Mouse (Mus musculus) MEL-GATA-1-ER (cell line): ENCODE data around the gene Kif5a.
A peak's percentile ranks its signal among the peaks of the same experiment; 100 is the strongest.

Experiments
- DNase-seq: peaks from one replicate; pipeline ENCODE4 v3.0.0-alpha.2; 2012; ENCODE audit warnings: low read depth; ENCODE audit errors: extremely low read depth

Kif5a gene

DNA sequence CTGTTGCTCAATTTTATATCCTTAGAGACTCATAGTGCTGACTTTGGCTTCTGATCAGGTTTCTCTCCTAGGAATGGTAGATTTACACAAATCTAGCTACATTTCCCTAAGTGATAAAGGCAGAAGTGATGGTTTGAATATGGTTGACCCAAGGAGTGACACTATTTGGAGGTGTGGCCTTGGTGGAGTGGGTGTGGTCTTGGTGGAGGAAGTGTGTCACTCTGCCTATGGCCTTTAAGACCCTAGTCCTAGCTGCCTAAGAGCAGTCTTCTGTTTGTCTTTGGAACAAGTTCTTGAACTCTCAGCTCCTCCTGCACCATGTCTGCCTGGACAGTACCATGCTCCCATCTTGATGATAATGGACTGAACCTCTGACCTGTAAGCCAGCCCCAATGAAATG, 46.0 kb downstream of the Kif5a start:
- no peak for DNase-seq

DNA sequence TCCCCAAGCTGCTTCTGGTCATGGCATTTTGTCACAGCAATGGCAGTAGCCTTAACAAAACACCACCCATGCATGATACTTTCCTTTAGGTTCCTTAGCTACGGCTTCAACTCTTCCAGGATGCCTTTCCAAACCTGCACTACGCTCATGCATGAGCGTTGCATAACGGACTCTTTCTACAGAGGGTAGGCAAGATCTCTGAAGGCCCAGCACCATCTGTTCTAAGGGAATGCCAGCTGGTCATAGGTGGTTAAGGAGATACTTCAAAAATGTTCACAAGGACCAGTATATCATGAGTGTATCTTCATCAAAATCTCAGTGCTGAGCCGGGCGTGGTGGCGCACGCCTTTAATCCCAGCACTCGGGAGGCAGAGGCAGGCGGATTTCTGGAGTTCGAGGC, 46.7 kb downstream of the Kif5a start:
- DNase-seq, result no peak

GRCm38 (mm10) chr10:127214422-127214803, 48.7 kb downstream of the Kif5a start:
- no peak for DNase-seq

DNA sequence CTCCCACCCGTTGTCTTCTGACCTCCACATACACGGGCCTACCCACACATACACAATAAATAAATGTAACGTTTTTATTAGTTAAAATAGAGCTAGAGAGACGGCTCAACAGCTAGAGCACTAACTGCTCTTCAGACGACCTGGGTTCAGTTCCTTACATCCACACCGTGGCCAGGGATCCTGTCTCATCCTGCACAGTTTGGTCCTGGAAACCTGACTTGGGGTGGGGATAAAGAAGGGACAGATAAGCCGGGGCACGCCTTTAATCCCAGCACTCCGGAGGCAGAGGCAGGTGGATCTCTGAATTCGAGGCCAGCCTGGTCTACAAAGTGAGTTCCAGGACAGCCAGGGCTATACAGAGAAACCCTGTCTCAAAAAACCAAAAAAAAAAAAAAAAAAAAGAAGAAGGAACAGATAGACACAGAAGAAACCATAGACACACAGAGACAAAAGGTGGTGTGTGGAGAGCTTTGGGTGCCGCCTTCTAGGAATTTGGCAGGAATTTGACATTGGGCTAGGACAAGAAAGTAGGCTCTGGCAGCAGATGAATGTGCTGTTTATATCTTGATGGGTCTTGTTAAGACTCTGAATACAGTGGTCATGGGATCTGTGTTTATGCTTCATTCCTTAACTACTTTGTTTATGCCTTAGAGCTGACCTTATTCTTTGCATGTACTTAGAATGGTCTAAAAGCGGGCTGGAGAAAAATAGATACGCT, 49.3 kb downstream of the Kif5a start:
- no peak for DNase-seq

GRCm38 (mm10) chr10:127213272-127213671, 49.9 kb downstream of the Kif5a start:
- DNase-seq, result no peak

GRCm38 (mm10) chr10:127211414-127211854, 51.7 kb downstream of the Kif5a start, which contains the start of gene Pip4k2c:
Gene Pip4k2c (minus strand): TSS chr10:127211585.
- no peak for DNase-seq

- no peak for DNase-seq
Measured at GRCm38 (mm10) chr10:127210961-127211405, 52.2 kb downstream of the Kif5a start.

GRCm38 (mm10) chr10:127209928-127210570, 53.1 kb downstream of the Kif5a start:
- no peak for DNase-seq

DNA sequence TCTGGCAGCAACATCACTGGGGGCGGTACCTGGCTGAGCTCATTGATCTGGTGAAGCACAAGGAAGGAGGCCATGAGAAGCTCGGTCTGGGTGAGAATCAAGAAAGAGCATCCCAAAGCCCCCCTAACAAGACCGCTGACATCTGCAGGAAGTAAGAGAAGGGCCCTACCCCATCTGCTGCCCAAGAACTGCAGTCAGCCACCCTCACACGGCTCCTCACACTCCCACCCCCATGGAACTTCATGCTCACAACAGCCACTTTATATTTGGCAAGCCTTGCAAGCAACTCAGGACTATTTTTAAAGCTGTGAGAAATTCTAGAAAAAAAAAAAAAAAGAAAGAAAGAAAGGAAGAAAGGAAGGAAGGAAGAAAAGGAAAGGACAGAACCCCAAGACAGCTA, 54.2 kb downstream of the Kif5a start:
- DNase-seq, result no peak

DNA sequence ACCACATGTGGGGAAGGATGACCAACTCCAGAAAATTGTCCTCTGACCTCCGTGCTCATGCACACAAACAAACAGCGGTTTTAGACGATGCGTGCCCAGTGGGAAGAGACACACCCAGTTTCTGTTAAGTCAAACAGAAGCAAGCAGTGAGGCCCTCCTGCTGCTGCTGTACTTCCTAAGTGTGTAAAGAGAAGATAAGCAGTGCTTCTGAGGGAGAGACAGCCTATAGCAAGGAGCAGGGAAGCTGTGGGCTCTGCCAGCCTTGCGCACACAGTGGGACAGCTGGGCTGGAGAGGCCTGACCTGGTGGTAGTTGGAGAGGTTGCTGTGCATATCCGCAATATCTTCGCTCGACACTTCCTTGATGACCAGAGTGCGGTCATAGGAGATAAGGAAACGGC, 57.8 kb downstream of the Kif5a start:
- DNase-seq, result peak; percentile 91

DNA sequence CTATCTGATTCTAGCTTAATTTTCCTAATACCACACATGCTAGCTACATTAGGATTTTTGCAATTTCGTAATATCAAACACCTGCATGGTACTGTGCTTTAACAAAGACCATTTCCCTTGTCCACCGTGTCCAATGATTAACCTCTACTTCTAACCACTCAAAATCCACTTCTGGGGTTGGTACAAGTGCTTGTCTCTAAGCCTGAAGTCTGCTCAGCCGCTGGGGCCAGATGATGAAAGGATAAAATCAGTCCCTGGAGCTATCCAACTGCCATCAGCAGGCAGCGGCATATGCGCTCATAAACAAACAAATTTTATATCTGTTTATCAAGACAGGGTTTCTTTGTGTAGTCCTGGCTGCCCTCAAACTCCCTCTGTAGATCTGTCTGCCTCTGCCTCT, 58.6 kb downstream of the Kif5a start:
- no peak for DNase-seq

- DNase-seq, result no peak
Measured at GRCm38 (mm10) chr10:127203106-127203505, 60.0 kb downstream of the Kif5a start.

- no peak for DNase-seq
Measured at GRCm38 (mm10) chr10:127200279-127200678, 62.9 kb downstream of the Kif5a start.

- DNase-seq, result no peak
Measured at GRCm38 (mm10) chr10:127199474-127199873, 63.7 kb downstream of the Kif5a start.

DNA sequence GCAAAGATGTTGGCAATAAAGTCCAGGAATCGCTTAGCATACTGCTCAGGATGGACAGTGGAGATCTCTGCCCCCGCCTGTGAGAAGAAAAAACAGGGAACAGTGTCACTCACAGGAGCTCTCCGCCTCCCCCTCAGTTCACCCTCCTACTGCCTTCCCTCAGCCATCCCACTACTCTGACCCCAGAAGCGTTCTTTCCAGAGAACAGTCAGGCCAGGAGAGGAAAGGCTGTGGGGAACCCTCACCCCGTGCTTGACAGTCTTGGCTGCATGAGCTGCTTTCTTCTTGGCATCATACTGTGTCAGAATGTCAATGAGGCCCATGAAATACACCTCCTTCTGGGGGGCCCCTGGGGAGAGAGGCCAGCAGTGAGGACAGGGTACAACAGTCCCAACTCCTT, 64.1 kb downstream of the Kif5a start:
- DNase-seq, result no peak

DNA sequence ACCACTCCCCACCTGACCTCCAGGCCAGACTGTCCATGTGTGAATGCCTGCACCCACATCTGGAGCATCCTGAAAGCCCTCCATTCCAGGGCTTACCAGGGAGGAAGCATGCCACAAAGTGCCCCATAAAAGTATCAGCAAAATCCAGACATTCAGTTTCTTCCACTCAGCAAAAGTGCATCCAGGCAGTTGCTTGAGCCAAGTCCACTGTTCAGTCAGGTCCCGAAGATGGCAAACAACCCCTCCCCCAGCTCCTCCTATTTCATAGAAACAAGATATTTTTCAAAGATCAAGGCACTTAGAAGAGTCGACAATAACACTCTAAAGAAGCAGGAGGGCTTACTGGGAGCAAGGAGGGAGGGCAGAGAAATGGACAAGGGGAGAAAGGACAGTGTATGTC, 64.7 kb downstream of the Kif5a start:
- no peak for DNase-seq

DNA sequence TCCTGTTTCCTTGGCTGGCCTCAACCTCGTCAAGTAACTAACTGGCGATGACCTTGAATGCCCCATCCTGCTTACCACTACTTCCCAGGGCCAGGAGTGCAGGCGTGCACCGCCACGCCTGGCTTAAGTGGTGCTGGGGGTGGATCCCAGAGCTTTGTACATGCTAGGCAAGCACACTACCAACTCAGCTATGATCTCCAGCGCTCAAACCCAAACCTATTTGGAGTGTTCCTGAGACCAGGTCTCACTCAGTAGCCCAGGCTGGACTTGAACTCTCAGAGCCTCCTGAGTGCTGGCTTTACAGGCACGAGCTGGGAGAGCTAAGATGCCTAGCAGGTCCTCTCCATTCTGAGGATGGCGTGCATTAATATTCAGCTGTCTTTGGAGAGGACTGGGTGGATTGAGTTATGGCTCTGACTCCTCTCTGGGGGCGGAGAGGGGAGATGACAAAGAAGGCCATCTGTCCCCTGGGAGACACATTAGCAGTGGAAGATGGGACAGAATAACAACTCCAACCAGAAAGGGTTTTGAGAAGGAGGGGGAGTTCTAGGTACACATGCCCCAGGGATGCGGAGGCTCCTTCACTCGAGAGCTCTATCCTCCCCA, 65.5 kb downstream of the Kif5a start:
- no peak for DNase-seq

DNA sequence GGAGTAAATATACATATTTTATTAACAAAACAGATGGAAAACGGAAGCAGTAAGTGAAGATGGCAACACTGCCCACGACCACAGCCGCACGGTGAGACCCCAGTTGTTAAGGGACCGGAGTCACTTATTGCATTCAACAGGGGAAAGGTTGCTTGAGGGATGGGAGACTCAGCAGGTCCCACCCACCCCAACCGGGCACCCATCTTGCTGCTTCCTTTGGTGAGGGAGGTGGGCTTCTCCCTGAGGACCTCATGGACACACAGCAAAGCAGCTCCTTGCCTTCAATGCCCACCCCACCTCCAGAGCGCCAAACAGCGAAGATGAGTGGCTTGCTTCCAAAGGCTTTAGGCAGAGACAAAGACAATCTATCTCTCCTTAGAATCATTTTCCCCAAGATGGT, 66.0 kb downstream of the Kif5a start:
- DNase-seq, result no peak

DNA sequence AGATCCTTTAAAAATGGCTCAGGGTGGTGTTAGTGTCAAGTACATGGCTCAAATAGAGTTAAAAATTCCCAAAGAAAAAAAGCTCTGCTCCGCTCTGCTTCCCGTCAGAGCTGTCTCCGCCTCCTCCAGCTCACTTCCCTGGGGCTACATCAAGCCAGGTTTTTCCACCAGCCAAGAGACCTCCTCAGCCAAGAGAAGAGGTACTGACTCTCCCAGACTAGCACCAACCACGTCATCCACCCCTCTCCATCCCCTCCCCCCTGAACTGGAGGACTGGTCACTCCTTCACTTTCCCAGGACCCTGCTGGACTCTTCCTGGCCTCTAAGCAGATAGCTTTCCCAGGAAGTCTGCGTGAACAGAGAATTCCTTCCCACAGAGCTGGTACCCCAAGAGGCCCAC, 66.8 kb downstream of the Kif5a start:
- DNase-seq, result no peak

- no peak for DNase-seq
Measured at GRCm38 (mm10) chr10:127195328-127196129, 67.6 kb downstream of the Kif5a start, which contains the start of gene Dtx3. Gene Dtx3 (minus strand): TSS chr10:127195728.

DNA sequence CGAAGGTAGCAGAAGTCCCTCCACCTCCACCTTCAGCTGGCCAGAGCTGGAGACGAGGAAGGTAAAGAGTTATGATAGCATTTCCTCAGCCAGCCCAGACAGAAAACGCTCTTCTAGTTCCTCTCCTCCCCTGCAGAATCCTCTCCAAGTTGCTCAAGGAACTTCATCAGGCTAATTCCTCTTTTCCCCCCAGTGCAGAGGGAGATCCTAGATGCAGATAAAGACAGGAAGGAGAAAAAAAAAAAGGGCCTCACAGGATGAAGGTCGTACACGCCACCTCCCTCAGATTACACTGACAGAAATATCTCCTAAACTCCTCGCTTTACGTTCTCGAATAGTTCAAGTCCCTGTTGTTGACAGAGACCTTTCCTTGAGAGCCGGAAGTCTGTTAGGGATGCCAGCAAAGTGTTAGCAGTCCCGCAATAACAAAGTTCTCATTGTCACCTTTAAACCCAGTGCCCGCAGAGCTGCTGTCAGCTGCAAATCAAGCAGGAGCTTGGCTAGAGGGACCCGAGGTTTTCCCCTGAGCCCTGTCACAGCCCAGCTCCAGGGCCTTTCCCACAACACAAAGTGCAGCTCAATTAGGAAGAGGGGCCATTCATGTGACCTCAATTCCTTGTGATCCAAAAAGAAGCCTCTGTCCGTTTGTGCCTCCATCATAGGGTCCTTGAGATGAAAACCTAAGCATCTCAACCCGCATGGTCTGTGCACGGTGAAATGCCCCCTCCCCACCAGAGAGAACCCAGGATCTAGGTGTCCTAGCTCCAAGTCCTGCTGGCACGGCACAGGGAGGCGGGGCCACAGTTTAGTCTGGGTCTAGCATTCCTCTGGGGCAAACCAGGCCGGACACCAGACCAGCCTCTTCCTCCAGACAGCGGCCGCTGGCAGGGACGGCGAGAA, 68.5 kb downstream of the Kif5a start:
- peak; percentile 83 for DNase-seq
